Mouse (Mus musculus) brown adipose tissue, adult 24 weeks (tissue): ENCODE data around the gene Nkap. TPM values are rescaled to one million over a fixed set of nuclear protein-coding genes. Genes with fewer than 3 reads are reported as not detected.
"Not testable (repeated sequence)": the region's sequence is repeated elsewhere in the genome, so short reads cannot be mapped to it uniquely, and the experiment has no call there.

Experiments
- H3K27ac ChIP-seq: fragments of 200-500 bp; replicated peaks from 2 replicates; pipeline ENCODE4 v1.5.1; 2012; ENCODE audit warnings: low read depth, mild to moderate bottlenecking, low read length
- H3K4me1 ChIP-seq: fragments of 200-500 bp; 2 replicates; pipeline ENCODE4 v1.6.1; 2012; ENCODE audit warnings: low read length, mixed read lengths; ENCODE audit not compliant: control insufficient read depth, insufficient read depth, insufficient read length
- H3K4me3 ChIP-seq: fragments of 200-500 bp; 2 replicates; pipeline ENCODE4 v1.5.1; 2012; ENCODE audit warnings: low read depth, mild to moderate bottlenecking, low read length, moderate library complexity; ENCODE audit not compliant: insufficient read depth
- polyA plus RNA-seq: library from polyadenylated mRNA; stranded (reverse); fragments of >200 nt; gene quantifications from 2 replicates; pipeline ENCODE4 v1.2.4, GENCODE M21; 2012; ENCODE audit not compliant: missing spikeins, insufficient read depth, insufficient read length

Gene Nkap
- 7.0 and 10.9 TPM in 2 replicates for polyA plus RNA-seq

DNA sequence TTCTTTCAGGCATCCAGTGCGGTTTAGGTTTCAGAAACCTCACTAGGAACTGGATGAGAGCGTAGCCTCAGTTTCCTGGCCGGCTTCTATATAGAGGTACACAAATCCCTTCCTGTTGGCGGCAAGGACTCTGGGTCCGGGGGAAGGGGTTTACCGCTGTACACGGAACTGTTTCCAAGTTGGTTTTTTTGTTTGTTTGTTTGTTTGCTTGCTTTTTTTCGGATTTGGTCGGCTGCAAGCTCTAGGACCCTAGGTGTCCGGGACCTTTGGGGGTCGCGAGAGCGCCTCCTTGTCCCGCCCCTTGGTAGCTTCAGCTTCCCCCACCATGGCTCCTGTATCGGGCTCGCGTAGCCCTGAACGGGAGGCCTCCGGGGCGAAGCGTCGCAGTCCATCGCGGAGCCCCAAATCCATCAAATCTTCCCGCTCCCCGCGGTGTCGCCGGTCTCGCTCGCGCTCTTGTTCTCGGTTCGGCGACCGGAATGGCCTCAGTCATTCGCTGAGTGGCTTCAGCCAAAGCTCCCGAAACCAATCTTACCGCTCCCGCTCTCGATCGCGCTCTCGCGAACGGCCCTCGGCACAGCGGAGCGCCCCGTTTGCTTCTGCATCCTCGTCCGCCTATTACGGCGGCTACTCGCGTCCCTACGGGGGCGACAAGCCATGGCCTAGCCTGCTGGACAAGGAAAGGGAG is at the start of gene Nkap:
Gene Nkap, plus strand, starts transcription at position 125 of the 688 bp plus-strand sequence.
- peak within 1 kb of the TSS; percentile 82 for H3K27ac ChIP-seq
- H3K4me1 ChIP-seq, result peaks cover 3% of the 10 kb centered on the region; the same call in 1 of the 2 replicates
- H3K4me3 ChIP-seq, result peak within 1 kb of the TSS; percentile 95

DNA sequence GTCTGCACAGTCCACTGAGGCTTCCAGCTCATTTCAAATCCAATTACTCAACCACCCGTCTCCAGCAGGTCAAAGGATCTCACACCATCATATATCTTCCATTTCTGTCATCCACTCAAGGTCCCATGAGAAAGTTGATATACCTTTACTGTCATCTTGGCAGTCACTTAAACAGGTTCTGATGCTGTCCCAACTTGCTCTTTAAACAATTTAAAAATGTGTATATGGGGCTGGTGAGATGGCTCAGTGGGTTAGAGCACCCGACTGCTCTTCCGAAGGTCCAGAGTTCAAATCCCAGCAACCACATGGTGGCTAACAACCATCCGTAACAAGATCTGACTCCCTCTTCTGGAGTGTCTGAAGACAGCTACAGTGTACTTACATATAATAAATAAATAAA is 46.2 kb upstream of the Nkap start:
- not testable (repeated sequence) for H3K27ac ChIP-seq, H3K4me1 ChIP-seq, H3K4me3 ChIP-seq

DNA sequence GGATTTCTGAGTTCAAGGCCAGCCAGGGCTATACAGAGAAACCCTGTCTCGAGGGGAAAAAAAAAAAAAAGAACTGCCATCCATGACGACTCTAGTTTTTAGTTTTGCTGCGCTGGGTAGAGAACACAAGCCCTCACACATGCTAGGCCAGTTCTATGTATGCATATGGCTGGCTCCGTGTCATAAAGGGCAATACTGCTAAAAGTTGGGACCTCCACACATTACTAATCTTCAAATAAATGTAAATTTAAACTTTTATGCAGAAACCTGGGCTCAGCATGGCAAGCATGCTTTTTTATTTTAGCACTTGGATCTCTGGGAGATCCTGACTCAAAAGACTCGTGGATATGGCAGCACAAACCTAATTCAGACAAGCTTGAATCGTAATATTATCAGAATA is 45.4 kb upstream of the Nkap start:
- H3K4me3 ChIP-seq, result no peak overlapping the region
- H3K27ac ChIP-seq, result no peak overlapping the region
- no peaks in the 10 kb centered on the region for H3K4me1 ChIP-seq

DNA sequence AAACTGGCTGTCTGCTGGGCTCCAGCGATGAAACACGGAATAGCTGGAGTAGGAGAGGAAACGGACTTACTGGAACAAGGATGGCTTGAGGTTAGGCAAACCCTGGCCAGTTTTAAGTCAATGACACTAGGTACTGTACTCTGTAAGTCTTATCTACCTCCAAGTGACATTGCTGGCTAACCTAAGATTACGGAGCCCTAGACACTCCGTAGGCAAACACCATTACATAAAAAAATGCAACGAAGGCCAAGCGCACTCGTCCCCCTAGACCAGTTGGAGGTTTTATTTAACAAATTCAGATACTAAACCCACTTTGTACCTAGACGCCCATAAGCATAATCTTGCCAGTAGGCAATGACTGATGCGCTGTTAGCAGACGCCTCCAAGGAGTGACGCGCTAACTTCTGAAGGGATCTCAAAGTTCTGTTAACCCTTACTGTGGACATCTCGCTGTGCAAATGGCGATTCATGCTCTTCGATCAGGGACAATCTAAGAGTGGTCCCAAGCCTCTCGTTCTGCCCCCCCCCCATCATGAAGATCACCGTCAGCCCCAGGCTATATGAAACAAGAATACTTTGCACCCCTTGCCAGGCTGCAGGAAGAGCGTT is 42.2 kb upstream of the Nkap start:
- Histone ChIP-seq H3K4me1 (no peaks in the 10 kb centered on the region), H3K27ac (peak overlapping the region; percentile 20), H3K4me3 (peak overlapping the region; percentile 94)

DNA sequence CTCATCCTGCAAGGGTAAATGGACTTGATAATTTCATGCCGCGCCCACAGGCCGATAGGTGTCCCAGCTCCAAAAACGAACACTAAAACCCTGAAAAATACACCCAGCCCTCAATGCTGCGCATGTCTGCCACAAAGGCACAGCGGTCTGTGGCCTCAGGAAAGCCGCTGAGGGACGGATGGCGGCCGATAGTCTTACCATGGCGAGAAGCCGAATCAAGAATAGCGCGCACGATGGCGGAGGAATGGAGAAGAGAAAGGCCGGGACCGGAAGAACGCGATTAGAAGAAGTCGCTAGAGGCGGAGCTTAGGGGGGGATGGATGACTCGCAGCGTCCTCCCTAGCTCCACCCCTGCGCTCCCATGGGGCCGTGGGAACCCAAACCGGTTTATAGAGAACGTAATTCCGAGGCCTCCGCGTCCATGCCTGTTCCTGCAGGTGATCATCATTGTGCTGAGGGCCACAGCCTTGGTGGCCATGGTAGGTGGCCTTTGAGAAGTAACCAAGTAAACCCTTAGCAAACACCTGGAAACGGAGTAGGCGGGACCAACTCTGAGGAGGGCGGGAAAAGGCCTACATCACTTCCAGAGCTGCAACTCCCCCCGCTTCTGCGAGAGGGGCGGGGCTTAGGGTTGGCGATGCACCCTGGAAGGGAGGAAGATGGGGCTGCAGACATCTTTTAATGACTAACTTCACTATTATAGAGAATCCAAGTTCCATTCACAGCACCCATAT is 41.5 kb upstream of the Nkap start, which contains the start of gene Rpl39:
Gene Rpl39, minus strand, starts transcription at position 476 of the 734 bp plus-strand sequence.
- H3K4me1 ChIP-seq, result no peaks in the 10 kb centered on the region

DNA sequence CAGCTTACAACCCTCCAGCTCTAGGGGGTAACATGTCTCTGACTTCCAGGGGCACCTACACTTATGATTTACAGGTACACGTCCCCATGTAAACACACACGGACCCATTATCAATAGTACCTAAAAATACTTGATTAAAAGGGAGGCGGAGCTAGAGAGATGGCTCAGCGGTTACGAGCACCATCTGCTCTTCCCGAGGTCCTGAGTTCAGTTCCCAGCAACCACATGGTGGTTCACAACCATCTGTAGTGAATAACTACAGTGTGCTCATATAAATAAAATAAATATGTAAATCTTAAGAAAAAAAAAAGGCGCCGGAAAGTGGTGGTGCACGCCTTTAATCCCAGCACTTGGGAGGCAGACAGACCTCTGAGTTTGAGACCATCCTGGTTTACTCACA is 40.9 kb upstream of the Nkap start:
- peak overlapping the region; percentile 94 for H3K4me3 ChIP-seq
- no peak overlapping the region for H3K27ac ChIP-seq
- H3K4me1 ChIP-seq, result no peaks in the 10 kb centered on the region

More for the DNA sequence above, 41.5 kb upstream of the Nkap start, which contains the start of gene Rpl39:
- peak within 1 kb of the TSS; percentile 96 for H3K27ac ChIP-seq
- H3K4me3 ChIP-seq, result peak within 1 kb of the TSS; percentile 94

DNA sequence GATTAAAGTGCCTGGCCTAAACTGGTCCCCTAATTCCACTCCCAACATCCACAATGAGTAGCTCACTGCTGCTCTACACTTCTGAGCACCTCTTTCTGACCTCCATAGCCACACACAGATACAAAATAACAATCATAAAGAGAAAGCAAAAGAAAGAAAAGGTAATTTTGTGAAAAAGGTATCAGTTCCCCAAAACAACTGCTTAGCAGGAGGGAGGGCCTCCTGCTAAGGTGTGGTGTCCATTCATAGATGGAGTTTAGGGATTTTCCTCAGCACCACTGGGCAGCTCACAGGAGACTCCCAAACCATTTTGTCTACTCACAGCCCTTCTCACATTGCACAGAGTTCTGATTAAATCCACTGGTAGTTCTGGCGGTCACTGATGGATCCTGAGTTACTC is 37.8 kb upstream of the Nkap start:
- no peak overlapping the region for H3K27ac ChIP-seq
- H3K4me3 ChIP-seq, result no peak overlapping the region
- H3K4me1 ChIP-seq, result no peaks in the 10 kb centered on the region

DNA sequence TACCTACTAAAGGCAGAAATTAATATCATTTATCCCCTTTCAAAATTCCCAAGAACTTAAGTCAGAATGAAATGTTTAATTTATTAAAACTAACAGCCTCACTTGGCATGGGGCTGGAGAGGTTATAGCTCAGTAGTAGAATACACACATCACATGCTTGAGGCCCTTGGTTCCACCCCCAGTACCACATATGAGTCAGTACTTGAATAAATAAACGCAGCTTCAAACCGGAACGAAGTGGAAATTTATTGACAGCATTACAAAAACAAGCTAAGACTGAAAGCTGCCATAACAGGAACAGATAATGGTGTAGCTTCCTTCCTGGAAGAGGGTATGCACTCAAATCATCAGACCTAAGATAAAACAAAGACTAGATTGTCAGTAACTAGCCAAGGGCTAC is 35.1 kb upstream of the Nkap start:
- Histone ChIP-seq H3K4me3 (no peak overlapping the region), H3K4me1 (no peaks in the 10 kb centered on the region), H3K27ac (no peak overlapping the region)

DNA sequence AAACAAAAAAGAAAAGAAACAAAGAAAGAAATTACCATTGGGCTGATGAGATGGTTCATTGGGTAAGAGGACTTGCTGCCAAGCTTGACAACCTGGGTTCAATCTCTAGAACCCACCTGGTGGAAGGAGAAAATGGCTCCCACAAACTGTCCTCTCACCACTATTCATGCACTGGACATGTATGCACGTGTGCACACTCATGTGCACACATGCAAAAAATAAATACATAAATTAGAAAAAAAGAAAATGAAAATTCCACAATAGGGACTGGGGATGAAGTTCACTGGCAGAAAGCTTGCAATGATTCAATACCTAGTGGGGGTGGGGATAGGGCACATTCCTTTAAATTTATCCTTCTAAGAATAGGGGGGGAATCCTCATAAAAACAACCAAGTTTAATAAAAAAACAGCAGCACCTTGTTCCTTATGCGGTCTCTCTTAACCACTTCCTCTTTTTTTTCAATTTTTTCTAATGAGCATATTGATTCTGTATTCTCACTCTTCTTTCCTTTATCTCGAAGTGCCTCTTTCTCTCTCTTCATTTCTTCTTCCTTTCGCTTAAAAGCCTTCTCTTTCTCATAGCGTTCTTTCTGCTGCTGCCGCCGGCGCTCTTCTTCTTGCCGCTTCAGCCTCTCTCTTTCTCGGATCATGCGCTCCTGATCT is 31.4 kb upstream of the Nkap start:
- H3K4me1 ChIP-seq, result no peaks in the 10 kb centered on the region
- no peak overlapping the region for H3K27ac ChIP-seq
- H3K4me3 ChIP-seq, result no peak overlapping the region

DNA sequence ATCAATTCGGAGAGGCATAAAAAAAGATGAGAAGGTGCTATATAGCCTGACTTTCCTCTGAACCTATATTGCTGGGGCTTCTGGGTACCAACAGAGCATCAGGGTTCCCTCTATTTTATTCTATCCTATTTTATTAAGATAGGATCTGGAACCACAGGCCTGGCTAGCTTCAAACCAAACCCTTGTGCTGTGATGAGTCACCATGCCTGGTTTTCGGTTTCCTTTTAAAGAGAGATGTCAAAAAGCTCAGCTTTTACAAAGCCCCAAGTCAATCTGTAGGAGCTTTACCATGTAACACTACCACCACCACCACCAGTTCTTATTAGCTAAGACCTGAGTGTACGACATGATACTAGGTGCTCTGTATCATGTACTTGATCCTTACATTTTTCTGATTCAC is 27.9 kb upstream of the Nkap start:
- no peak overlapping the region for H3K27ac ChIP-seq
- H3K4me1 ChIP-seq, result no peaks in the 10 kb centered on the region
- no peak overlapping the region for H3K4me3 ChIP-seq

DNA sequence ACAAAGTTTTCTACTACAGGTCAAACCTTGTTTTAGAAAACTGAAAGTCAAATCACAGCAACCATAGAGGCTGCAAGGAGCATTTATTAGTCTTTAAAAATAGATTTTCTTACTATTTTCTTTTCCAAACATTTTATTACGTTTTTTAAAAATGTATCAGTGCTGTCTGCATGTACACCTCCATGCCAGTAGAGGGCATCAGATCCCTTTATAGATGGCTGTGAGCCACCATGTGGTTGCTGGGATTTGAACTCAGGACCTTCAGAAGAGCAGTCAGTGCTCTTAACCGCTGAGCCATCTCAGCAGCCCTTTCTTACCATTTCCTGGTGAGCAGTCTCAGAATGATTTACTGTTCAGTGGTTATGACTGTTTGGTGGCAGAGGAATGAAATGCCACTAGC is 22.8 kb upstream of the Nkap start:
- Histone ChIP-seq H3K4me1 (no peaks in the 10 kb centered on the region), H3K4me3 (no peak overlapping the region), H3K27ac (no peak overlapping the region)

DNA sequence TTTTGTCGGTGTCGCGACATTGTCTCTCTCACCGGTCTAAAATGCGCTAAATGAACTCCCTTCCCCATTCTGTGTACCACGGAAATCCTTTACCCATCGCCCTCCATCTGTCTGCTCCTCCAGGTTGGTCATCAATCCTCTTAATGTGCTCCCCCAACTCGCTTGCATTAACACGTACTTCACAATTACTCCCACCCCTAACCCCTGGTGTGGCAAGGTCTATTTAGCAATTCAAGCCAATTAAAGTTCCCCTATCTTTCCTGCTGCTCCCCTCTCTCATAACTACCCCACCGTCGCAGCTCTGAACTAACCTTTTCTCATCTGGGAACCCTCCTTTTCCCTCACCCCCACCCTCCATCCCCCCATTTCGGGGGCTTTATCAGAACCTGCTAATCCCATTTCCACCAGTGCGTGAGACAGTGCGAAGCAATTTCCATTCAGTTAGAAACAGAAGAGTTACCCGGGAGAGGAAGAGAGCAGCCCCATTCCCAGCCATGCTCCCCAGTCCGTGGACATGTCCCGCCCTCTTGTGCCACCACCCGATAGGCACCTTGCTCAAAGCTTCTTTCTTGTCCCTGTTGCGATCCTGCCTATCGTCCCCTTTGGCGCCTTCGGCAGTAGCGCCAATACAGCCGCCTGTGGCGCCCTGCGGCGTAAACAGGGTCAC is 16.9 kb upstream of the Nkap start:
- H3K4me1 ChIP-seq, result no peaks in the 10 kb centered on the region
- H3K27ac ChIP-seq, result peak overlapping the region; percentile 73
- H3K4me3 ChIP-seq, result peak overlapping the region; percentile 69

DNA sequence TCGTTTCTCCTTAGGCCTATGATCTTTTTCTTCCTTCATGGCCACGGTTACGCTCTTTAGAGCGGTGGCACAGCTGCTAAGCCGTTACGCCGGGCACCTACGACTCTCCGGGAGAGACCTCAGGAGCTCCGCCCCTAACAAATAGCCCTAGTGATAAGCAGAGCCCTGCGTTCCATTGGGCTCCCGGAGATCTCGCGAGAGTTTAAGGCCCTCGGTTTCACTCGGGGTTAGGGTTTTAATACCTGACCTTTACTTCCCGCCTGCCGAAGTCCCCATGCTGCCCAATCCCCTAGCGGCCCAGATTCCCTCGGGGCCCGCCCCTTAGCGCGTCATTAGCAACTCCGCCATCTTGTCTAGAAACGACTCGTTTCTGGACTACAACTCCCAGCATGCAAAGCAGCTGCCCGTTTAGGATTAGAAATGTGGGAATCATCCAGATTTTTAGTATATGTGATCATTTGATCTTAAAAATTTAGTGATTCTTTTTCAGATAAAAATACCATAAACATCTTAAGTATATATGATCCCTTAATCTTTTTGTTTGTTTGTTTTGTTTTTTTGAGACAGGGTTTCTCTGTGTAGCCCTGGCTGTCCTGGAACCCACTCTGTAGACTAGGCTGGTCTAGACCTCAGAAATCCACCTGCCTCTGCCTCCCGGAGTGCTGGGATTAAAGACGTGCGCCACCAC is 16.3 kb upstream of the Nkap start, which contains the start of gene Upf3b:
Gene Upf3b, minus strand, starts transcription at position 130 of the 688 bp plus-strand sequence.
- H3K4me1 ChIP-seq, result no peaks in the 10 kb centered on the region
- peak within 1 kb of the TSS; percentile 69 for H3K4me3 ChIP-seq
- peak within 1 kb of the TSS; percentile 73 for H3K27ac ChIP-seq

DNA sequence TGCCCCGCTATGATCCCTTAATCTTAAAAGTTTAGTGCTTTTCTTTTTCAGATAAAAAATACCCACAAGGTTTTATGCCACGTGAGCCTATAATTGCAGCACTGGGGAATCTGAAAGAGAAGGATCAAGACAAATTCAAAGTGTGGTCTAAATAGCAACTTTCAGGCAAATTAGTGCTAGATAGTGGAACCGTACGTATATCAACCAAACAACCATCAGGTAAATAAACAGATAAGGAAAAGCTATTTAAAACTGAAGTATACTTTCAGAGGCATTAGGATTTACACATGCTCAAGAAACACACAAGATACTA is 15.8 kb upstream of the Nkap start:
- no peak overlapping the region for H3K4me3 ChIP-seq
- H3K4me1 ChIP-seq, result no peaks in the 10 kb centered on the region
- no peak overlapping the region for H3K27ac ChIP-seq
